Mouse (Mus musculus): ENCODE results near the gene Tm9sf4. TPM values are rescaled to one million over a fixed set of nuclear protein-coding genes. Genes with fewer than 3 reads are reported as not detected.

Tm9sf4 gene
- 25.3 and 35.7 TPM in 2 replicates for polyA plus RNA-seq (2012; rRNA removed)

DNA sequence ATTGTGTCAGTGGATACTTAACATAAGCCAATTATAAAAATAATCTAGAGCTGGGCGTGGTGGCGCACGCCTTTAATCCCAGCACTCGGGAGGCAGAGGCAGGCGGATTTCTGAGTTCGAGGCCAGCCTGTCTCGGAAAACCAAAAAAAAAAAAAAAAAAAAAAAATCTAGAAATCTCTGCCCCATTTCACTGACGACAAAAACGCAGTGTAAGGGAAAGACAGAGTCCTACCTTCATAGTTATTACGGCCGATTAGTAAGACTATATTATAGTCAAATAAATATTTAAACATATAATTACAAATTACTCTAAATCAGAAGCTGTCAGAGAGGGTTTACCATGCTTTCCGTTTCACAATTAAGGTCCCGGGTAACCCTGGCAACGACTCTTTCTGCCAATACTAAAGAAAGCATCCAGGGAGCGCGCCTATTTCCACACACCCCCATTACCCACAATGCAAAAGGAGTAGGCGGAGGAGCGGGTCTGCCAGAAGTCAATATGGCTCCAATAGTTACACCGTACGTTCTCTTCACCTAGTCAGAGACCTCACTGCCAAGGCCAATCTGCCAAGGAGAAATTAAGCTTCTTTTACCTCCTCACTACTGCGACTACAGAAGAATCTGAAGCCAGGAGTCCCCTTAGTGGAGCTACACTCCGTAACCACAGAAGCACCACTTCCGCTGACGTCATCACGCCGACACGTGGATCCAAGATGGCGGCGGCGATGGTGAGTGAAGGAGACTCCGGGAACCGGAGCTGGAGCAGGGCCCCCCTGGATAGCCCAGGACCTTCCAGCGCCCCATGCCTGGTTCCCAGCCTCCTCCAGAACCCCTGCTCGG lies at the start of gene Tm9sf4:
Gene Tm9sf4, plus strand, starts transcription at position 460 of the 840 bp plus-strand sequence.

GRCm38 (mm10) chr2:153224946-153225594 lies 64.0 kb downstream of the Tm9sf4 start, which contains the start of gene Tspyl3:
Gene Tspyl3, minus strand, starts transcription at chr2:153225441.

DNA sequence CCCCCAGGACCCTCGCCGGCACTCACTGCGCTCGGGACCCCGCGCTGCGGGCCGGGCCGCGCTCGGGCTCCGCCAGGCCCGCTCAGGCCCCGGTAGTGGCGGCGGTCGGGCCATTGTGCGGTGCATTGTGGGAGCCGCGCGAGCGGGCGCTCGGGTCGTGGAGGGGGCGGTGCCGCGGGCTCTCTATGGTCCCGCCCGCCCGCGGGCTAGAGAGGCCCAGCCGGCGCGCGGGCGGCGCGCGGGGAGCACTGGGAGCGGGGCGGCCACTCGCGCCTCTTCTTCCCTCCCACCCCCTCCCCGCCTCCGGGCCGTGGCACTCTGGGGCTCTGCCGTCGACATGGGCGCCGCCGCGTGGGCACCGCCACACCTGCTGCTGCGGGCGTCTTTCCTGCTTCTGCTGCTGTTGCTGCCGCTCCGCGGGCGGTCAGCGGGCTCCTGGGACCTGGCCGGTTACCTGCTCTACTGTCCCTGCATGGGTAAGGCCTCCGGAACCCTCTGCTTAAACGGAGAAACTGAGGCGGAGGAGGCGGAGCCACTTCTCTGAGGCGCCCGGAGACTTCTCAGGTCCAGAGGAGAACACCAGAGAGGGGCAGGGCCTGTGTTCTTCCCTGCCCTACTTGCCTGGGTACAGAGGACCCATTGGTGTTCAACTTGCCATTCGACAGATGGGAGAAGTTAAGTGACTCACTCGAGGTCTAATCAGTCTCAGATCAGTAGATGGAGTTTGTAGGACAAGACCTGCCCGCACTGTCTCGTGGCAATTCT lies 80.3 kb downstream of the Tm9sf4 start, which contains the start of the genes Plagl2 and Pofut1:
Gene Plagl2, minus strand, starts transcription at position 177 of the 765 bp plus-strand sequence.
Gene Pofut1, plus strand, starts transcription at position 284 of the 765 bp plus-strand sequence.

Other genes starting within 250 kb of the Tm9sf4 start
- 1.0 and 1.5 TPM in 2 replicates for gene Mylk2, start 250.0 kb upstream of the Tm9sf4 start, polyA plus RNA-seq (2012; rRNA removed)
- 3.9 and 5.3 TPM in 2 replicates for gene Foxs1, start 228.1 kb upstream of the Tm9sf4 start, polyA plus RNA-seq (2012; rRNA removed)
- 0.03 and 0.04 TPM in 2 replicates for gene Dusp15, start 209.6 kb upstream of the Tm9sf4 start, polyA plus RNA-seq (2012; rRNA removed)
- not detected in 2 replicates for gene Ttll9, start 198.8 kb upstream of the Tm9sf4 start, polyA plus RNA-seq (2012; rRNA removed)
- 12.1 and 14.0 TPM in 2 replicates for gene Pdrg1, start 145.9 kb upstream of the Tm9sf4 start, polyA plus RNA-seq (2012; rRNA removed)
- gene Xkr7, start 129.5 kb upstream of the Tm9sf4 start, polyA plus RNA-seq (2012; rRNA removed), result 0.08 and 0.30 TPM in 2 replicates
- gene Ccm2l, start 95.3 kb upstream of the Tm9sf4 start, polyA plus RNA-seq (2012; rRNA removed), result 7.9 and 12.4 TPM in 2 replicates
- gene Hck, start 52.8 kb upstream of the Tm9sf4 start, polyA plus RNA-seq (2012; rRNA removed), result 5.2 and 7.3 TPM in 2 replicates
- gene Tspyl3, start 64.1 kb downstream of the Tm9sf4 start, polyA plus RNA-seq (2012; rRNA removed), result 0.91 and 1.3 TPM in 2 replicates
- gene Plagl2, start 80.1 kb downstream of the Tm9sf4 start, polyA plus RNA-seq (2012; rRNA removed), result 3.7 and 5.1 TPM in 2 replicates
- gene Pofut1, start 80.2 kb downstream of the Tm9sf4 start, polyA plus RNA-seq (2012; rRNA removed), result 4.0 and 5.0 TPM in 2 replicates
- gene Kif3b, start 130.1 kb downstream of the Tm9sf4 start, polyA plus RNA-seq (2012; rRNA removed), result 1.3 and 1.9 TPM in 2 replicates
- 1.9 and 3.1 TPM in 2 replicates for gene Asxl1, start 184.5 kb downstream of the Tm9sf4 start, polyA plus RNA-seq (2012; rRNA removed)